Mouse (Mus musculus): ENCODE results near the gene Fgfr2.

GRCm38 (mm10) chr7:130630956-130631355 is 2492.2 kb downstream of the Fgfr2 start:
- TF ChIP-seq CTCF (conservative IDR thresholded peaks at IDR 0.05; ENCODE audit: low read length) (no peak), POU5F1 (IDR thresholded peaks at IDR 0.05; ENCODE audit: borderline replicate concordance, low read length) (no peak)

All from E14TG2a.4 (cell line).